Mouse (Mus musculus) liver, embryonic 14 days (tissue): ENCODE measurements around the gene Hmox2. TPM values are rescaled to one million over a fixed set of nuclear protein-coding genes. Genes with fewer than 3 reads are reported as not detected.

Experiments
- polyA plus RNA-seq: library from polyadenylated mRNA; depleted of rRNA; stranded (reverse); fragments of >200 nt; gene quantifications from 2 replicates; pipeline ENCODE4 v1.2.3, GENCODE M21; 2012; rRNA removed

The Hmox2 gene
- 20.8 and 23.4 TPM in 2 replicates for polyA plus RNA-seq

GRCm38 (mm10) chr16:4725780-4726527 is at the start of gene Hmox2:
TSS of gene Hmox2 (plus strand) at chr16:4726361.

DNA sequence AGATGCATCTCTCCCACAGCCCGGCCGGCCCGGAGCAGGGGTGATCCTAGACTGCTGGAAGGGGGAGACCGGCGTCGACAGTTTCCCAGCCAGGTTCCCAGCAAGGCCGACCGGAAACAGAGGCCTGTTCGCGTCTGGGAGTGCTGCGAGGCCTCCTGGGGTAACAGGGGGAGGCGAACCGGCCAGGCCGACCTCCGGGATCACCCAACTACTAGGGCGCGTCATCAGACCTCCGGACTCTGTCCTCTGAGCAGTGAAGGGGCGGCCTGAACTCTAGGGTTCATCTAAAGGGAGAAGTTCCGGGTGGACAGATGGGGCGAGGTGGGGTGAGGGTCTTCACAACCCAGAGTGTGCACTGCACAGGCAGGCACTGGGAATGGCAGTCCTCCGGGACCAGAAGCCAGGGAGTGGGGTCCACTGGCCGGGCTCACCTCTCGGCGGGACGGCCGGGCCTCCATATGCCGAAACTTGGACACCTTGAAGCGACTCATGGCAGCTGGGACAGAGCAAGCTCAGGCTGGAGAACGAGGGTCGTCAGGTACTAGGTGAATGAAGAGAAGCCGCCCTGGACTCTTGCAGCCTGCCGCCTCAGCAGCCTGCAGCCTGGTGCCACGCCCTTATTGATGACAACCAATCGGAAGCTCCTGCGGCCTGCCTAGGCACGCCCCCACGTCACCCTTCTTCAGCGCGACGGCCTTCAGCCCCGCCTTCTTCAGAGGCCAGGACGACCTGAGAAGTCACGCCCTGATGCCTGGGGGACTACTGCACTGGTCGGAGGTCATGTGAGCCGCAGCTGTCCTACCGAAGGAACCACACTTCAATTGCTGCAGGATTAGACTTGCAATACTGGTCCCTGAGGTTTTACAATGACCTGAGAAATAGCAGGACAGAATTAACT is 46.8 kb upstream of the Hmox2 start, which contains the start of gene Coro7:
Gene Coro7 (minus strand): TSS at position 657 of the 898 bp plus-strand sequence.

DNA sequence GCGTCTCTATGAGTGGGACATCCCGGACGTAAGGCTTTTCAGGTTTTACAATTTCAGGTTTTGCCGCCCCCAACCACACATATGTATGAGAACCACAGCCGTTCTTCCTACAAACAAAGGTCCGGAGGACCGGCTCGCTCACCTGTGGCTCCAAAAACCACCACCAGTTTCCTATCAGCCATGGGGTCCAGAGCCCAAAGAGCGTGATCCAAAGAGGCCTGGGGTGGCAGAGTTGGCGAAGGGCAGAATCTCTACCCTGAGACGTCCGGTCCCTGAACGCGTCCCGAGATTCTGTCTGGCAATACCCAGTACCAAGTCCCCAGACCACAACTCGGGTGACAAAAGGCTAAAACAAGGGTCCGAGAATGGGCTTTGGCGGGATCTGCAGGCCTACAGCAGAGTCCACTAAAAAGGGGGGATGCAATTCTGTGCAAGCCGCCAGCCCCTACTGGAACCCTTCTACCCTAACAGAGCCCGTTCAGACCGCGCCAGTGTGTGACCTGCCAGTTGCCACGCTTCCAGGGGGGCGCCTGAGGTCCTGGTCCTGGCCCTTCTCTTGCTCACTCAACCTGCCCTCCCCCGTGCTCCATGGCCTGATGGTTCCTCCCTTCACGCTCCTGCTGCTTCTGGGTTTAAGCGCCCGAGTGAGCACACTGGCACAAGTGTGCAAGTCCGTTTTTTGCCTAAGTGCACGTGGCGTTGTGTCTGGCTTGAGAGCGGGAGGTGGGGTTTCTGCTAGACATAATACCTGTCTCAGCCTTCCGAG is 7.2 kb upstream of the Hmox2 start, which contains the start of gene Nmral1:
Gene Nmral1 (minus strand): TSS at position 604 of the 766 bp plus-strand sequence.

DNA sequence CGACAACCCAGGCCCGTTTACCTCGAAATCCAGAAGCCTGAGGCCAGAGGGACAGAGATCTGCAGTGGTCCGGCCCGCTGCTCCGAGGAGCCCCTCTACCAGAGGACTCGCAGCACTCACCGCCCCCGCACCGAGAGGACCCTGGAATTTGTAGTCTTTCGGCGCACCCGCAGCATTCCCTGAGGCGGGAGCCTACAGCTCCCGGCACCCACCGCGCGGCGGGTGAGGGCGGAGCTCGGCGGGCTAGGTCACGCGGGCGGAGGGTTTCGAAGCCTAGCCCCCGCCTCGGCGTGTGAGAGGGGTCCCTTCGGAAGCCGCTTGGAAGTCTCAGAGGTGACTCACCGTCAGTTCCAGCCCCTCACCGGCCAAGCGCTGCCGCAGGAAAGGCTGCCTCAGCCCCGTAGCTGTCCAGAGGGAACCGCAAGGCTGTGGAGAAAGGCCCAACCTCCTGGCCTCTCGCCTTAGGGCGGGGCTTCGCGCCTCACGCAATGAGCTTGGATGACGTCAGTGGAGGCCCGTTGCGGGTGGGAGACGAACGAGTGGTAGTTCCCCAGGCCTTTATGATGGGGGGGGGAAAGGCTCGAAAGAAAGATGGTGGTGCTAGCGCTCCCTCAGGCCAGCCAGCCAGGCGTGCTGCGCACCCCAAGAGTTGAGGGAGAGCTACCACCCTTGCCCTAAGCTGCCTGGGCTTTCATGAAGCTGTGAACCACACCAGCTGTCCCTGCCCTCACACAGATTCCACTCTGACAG is 63.8 kb downstream of the Hmox2 start, which contains the start of gene Cdip1:
Gene Cdip1 (minus strand): TSS at position 483 of the 750 bp plus-strand sequence.

Other genes with a start within 250 kb of the Hmox2 start
- gene Srl, start 184.5 kb upstream of the Hmox2 start, polyA plus RNA-seq, result 2.2 TPM in 2 replicates
- 6.4 and 7.0 TPM in 2 replicates for gene Tfap4, start 166.5 kb upstream of the Hmox2 start, polyA plus RNA-seq
- 2.5 and 2.9 TPM in 2 replicates for gene Glis2, start 131.6 kb upstream of the Hmox2 start, polyA plus RNA-seq
- gene Pam16, start 101.4 kb upstream of the Hmox2 start, polyA plus RNA-seq, result 41.7 and 43.7 TPM in 2 replicates
- 2.4 TPM in 2 replicates for gene Vasn, start 86.4 kb upstream of the Hmox2 start, polyA plus RNA-seq
- 16.9 and 20.8 TPM in 2 replicates for gene Dnaja3, start 86.4 kb upstream of the Hmox2 start, polyA plus RNA-seq
- 9.8 and 10.5 TPM in 2 replicates for gene Coro7, start 46.6 kb upstream of the Hmox2 start, polyA plus RNA-seq
- 36.8 and 39.8 TPM in 2 replicates for gene Nmral1, start 7.0 kb upstream of the Hmox2 start, polyA plus RNA-seq
- 8.9 and 9.6 TPM in 2 replicates for gene Cdip1, start 63.9 kb downstream of the Hmox2 start, polyA plus RNA-seq
- gene 4930562C15Rik, start 109.1 kb downstream of the Hmox2 start, polyA plus RNA-seq, result not detected in 2 replicates
- gene Ubald1, start 154.0 kb downstream of the Hmox2 start, polyA plus RNA-seq, result 5.2 and 5.5 TPM in 2 replicates
- gene Mgrn1, start 159.9 kb downstream of the Hmox2 start, polyA plus RNA-seq, result 12.4 and 15.5 TPM in 2 replicates
- 26.2 and 28.3 TPM in 2 replicates for gene Nudt16l1, start 212.4 kb downstream of the Hmox2 start, polyA plus RNA-seq
- 15.7 and 16.9 TPM in 2 replicates for gene Anks3, start 237.8 kb downstream of the Hmox2 start, polyA plus RNA-seq